Mouse (Mus musculus): ENCODE data around the gene Por.

DNA sequence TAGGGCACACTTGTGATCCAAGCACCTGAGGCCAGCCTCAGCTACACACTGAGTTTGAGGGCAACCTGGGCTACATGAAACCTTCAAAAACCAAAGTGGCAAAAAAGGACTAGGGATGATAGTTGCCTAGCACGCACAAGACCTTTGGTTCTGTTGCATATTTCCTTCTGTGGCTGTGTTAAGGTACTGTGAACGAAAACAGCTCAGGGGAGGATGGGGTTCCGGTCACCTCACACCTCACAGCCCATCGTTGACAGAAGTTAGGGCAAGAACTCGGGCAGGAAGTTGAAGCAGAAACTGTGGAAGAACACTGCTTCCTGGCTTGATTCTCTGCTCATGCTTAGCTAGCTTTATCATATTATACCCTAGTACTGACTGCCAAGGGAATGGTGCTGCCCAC, 39.9 kb downstream of the Por start:
- TF ChIP-seq ZNF384 (IDR thresholded peaks at IDR 0.05; ENCODE audit: low read depth, low read length) (no peak), HCFC1 (IDR thresholded peaks at IDR 0.05; ENCODE audit: borderline replicate concordance, insufficient read depth, low read length) (no peak)
